Mouse (Mus musculus): ENCODE results near the gene Txndc2. TPM values are rescaled to one million over a fixed set of nuclear protein-coding genes. Genes with fewer than 3 reads are reported as not detected.

Txndc2 gene
- polyA plus RNA-seq, 1 experiment from 2014 or later: not detected

Other genes with a start within 250 kb of the Txndc2 start
- gene Tmem232, start 101.4 kb downstream of the Txndc2 start, polyA plus RNA-seq (2015; fragmentation: Nextera tagmentation; extraction: Ambion mirVana): 0.46 and 0.92 TPM in 2 replicates
- 275 and 287 TPM in 2 replicates for gene Vapa, start 28.6 kb downstream of the Txndc2 start, polyA plus RNA-seq (2015; fragmentation: Nextera tagmentation; extraction: Ambion mirVana)
- gene Rab31, start 130.6 kb upstream of the Txndc2 start, polyA plus RNA-seq (2015; fragmentation: Nextera tagmentation; extraction: Ambion mirVana): 79.4 and 86.0 TPM in 2 replicates
- 41.5 and 45.2 TPM in 2 replicates for gene Ppp4r1, start 140.4 kb upstream of the Txndc2 start, polyA plus RNA-seq (2015; fragmentation: Nextera tagmentation; extraction: Ambion mirVana)
- 50.2 and 51.6 TPM in 2 replicates for gene Ralbp1, start 243.6 kb upstream of the Txndc2 start, polyA plus RNA-seq (2015; fragmentation: Nextera tagmentation; extraction: Ambion mirVana)